Mouse (Mus musculus) heart, postnatal 0 days (tissue): ENCODE measurements around the gene Socs3.

Source experiments
- CTCF ChIP-seq: IDR thresholded peaks from 2 replicates; pipeline ENCODE4 v1.5.1; 2016; ENCODE audit warnings: antibody characterized with exemption, control low read depth, low read depth
- EP300 ChIP-seq: IDR thresholded peaks from 2 replicates; pipeline ENCODE4 v1.6.1; 2016; ENCODE audit warnings: antibody characterized with exemption, low read depth

DNA sequence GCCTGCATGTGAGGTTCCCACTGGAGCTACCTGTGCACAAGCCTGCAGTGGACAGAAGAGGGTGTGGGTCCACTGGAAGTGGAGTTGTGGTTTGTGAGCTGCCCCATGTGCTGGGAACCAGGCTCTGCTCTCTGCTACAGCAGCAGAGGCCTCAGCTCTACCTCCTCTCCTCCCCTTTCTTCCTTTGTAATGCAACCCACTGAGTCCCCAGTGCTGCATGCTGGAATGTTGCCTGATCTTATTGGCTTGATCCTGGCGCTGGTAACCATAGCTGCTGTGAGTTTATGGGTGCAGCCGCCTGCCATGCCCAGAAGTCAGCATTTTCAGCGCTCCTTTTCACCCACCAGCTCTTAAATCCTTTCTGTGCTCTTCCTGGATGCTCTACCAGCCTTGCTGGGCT lies 26.2 kb upstream of the Socs3 start:
- TF ChIP-seq CTCF (no peak), EP300 (no peak)
